Mouse (Mus musculus): ENCODE measurements around the gene Dnmt3c. TPM values are rescaled to one million over a fixed set of nuclear protein-coding genes. Genes with fewer than 3 reads are reported as not detected.

The Dnmt3c gene
- total and polyA plus RNA-seq, 3 experiments: 0.04 TPM; not detected in 2

- in situ Hi-C loops (cut with MboI; ENCODE audit: low pct_ligation_motif_present, low pct_unique_long_range_greater_than_20kb, low sequenced_read_pairs): no loop called here
- Histone ChIP-seq H3K9ac (ENCODE audit: insufficient read depth, low read depth) (no peak overlapping the region), H3K79me2 (replicated peaks; ENCODE audit: control insufficient read depth, extremely low read depth, insufficient read depth, poor library complexity, severe bottlenecking) (no peaks in the 10 kb centered on the region), H3K27ac (ENCODE audit: insufficient read depth, low read depth) (no peak overlapping the region), H3K4me1 (ENCODE audit: control insufficient read depth in 1 of 2, insufficient read depth in 2 of 2) (peaks cover 4 to 5% of the 10 kb centered on the region in 2 experiments; a peak in 3 of 4 replicates), H3K9me3 (replicated peaks; ENCODE audit: low read length) (peaks cover 7% of the 10 kb centered on the region), H3K36me3 (replicated peaks in 1 of 2; ENCODE audit: control insufficient read depth in 1 of 2, insufficient read depth in 1 of 2, low read length in 1 of 2) (no peaks in the 10 kb centered on the region), H3K27me3 (replicated peaks) (peaks cover 6% of the 10 kb centered on the region), H3K4me2 (ENCODE audit: insufficient read depth, low read depth, poor library complexity, severe bottlenecking) (no peak overlapping the region), H3K4me3 (replicated peaks in 1 of 3; ENCODE audit: low read depth in 2 of 3, low read length in 2 of 3, poor library complexity in 1 of 3) (no peak overlapping the region)
- TF ChIP-seq ZKSCAN1 (IDR thresholded peaks at IDR 0.05; ENCODE audit: borderline replicate concordance, low read depth, low read length) (no peak), CHD1 (IDR thresholded peaks at IDR 0.05; ENCODE audit: low read depth, low read length) (no peak), MAX (IDR thresholded peaks at IDR 0.05; ENCODE audit: low read length) (no peak), E2F4 (IDR thresholded peaks at IDR 0.05; ENCODE audit: insufficient replicate concordance, low read depth, low read length) (no peak), NELFE (IDR thresholded peaks at IDR 0.05; ENCODE audit: low read depth, low read length) (no peak), POLR2A (IDR thresholded peaks at IDR 0.05; ENCODE audit: low read depth, low read length) (no peak), EP300 (IDR thresholded peaks at IDR 0.05; ENCODE audit: low read length) (no peak), IRF4 (IDR thresholded peaks at IDR 0.05; ENCODE audit: low read depth, low read length) (no peak)
- no peak for DNase-seq (ENCODE audit: extremely low read depth)
- dilution Hi-C loops (cut with MboI; ENCODE audit: extremely low pct_ligation_motif_present, extremely low pct_unique_long_range_greater_than_20kb, low sequenced_read_pairs): no loop called here
Measured at GRCm38 (mm10) chr2:153703389-153703788, 6.9 kb downstream of the Dnmt3c start.

DNA sequence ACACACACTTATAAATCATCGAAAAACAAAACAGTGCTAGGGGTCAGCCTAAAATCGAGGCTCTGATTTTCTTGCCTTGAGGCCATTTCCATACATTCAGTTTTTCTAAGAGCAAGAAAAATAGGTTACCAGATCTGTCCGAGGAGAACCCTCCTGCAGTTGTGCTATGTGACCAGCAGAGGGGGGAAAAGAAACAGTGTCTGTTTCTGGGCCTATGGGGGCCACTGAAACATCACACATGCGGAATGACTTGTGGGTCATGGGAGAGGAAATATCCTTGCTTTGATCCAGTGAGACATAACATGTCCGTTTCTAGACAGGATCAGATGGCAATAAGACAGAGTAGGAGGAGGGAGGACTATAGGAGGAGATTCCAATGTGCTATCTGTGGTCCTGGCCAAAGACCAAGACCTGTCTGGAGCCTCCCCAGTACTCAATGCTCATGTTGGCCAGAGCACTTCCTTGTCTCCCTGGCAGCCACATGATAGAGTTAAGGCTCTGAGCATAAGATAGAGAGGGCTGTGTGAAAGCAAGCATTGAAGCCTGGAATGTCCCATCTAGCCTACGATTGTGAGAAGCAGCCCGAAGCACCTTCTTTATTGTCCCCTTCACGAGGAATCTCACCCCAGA is 14.4 kb downstream of the Dnmt3c start:
- H3K27ac ChIP-seq (ENCODE audit: insufficient read depth, low read depth): no peak overlapping the region
- dilution Hi-C loops (cut with MboI; ENCODE audit: extremely low pct_ligation_motif_present, extremely low pct_unique_long_range_greater_than_20kb, low sequenced_read_pairs): no loop called here
- DNase-seq (ENCODE audit: extremely low read depth): peak; percentile 47
- no peak overlapping the region for H3K9ac ChIP-seq (ENCODE audit: insufficient read depth, low read depth)
- H3K4me3 ChIP-seq (replicated peaks in 1 of 3; ENCODE audit: low read depth in 2 of 3, low read length in 2 of 3, poor library complexity in 1 of 3): no peak overlapping the region
- no peaks in the 10 kb centered on the region for H3K79me2 ChIP-seq (replicated peaks; ENCODE audit: control insufficient read depth, extremely low read depth, insufficient read depth, poor library complexity, severe bottlenecking)
- TF ChIP-seq RAD21 (IDR thresholded peaks at IDR 0.05; ENCODE audit: low read depth, low read length): peak; percentile 76
- TF ChIP-seq ZKSCAN1 (IDR thresholded peaks at IDR 0.05; ENCODE audit: borderline replicate concordance, low read depth, low read length): no peak
- peak; percentile 92 for TF ChIP-seq SMC3 (IDR thresholded peaks at IDR 0.05; ENCODE audit: low read depth, low read length)
- peak; percentile 55 to 86 for TF ChIP-seq CTCF (conservative IDR thresholded peaks at IDR 0.05 in 1 of 2, IDR thresholded peaks at IDR 0.05 in 1 of 2; ENCODE audit: low read depth in 2 of 2, low read length in 2 of 2)
- peak; percentile 81; the same call in 1 of the 2 replicates for TF ChIP-seq MAZ (IDR thresholded peaks at IDR 0.05; ENCODE audit: low read depth, low read length)
- 0 out of 2 replicates have a peak, but pooled peaks have one; percentile 9 for TF ChIP-seq ZC3H11A (IDR thresholded peaks at IDR 0.05; ENCODE audit: low read depth, low read length)
- in situ Hi-C loops (cut with MboI; ENCODE audit: low pct_ligation_motif_present, low pct_unique_long_range_greater_than_20kb, low sequenced_read_pairs): loop anchor here (5.0 kb wide), 1 partner anchor 81 kb away; no protein-coding TSS in a partner anchor
- H3K4me1 ChIP-seq (ENCODE audit: control insufficient read depth in 1 of 2, insufficient read depth in 2 of 2): peaks cover 4 to 20% of the 10 kb centered on the region in 2 experiments; a peak in 3 of 4 replicates
- H3K27me3 ChIP-seq (replicated peaks): peaks cover 6% of the 10 kb centered on the region
- H3K4me2 ChIP-seq (ENCODE audit: insufficient read depth, low read depth, poor library complexity, severe bottlenecking): no peak overlapping the region
- no peaks in the 10 kb centered on the region for H3K36me3 ChIP-seq (replicated peaks in 1 of 2; ENCODE audit: control insufficient read depth in 1 of 2, insufficient read depth in 1 of 2, low read length in 1 of 2)
- peaks cover 4% of the 10 kb centered on the region for H3K9me3 ChIP-seq (replicated peaks; ENCODE audit: low read length)

- TF ChIP-seq PAX5 (IDR thresholded peaks at IDR 0.05; ENCODE audit: low read length) (no peak), MXI1 (IDR thresholded peaks at IDR 0.05; ENCODE audit: low read depth, low read length) (no peak), NRF1 (IDR thresholded peaks at IDR 0.05; ENCODE audit: low read depth, low read length) (no peak), CHD1 (IDR thresholded peaks at IDR 0.05; ENCODE audit: low read depth, low read length) (no peak), POLR2AphosphoS2 (IDR thresholded peaks at IDR 0.05; ENCODE audit: low read depth, low read length) (no peak), HCFC1 (IDR thresholded peaks at IDR 0.05; ENCODE audit: low read depth, low read length) (no peak), MEF2A (IDR thresholded peaks at IDR 0.05; ENCODE audit: borderline replicate concordance, low read depth, low read length) (no peak), TCF12 (IDR thresholded peaks at IDR 0.05; ENCODE audit: low read depth, low read length) (no peak), ZKSCAN1 (IDR thresholded peaks at IDR 0.05; ENCODE audit: borderline replicate concordance, low read depth, low read length) (no peak), JUN (IDR thresholded peaks at IDR 0.05; ENCODE audit: insufficient read depth, low read depth, low read length) (no peak), SMC3 (IDR thresholded peaks at IDR 0.05; ENCODE audit: low read depth, low read length) (no peak), TBP (conservative IDR thresholded peaks at IDR 0.05; ENCODE audit: low read depth, low read length) (no peak)
- Histone ChIP-seq H3K9me3 (replicated peaks; ENCODE audit: low read length) (no peaks in the 10 kb centered on the region), H3K36me3 (replicated peaks in 1 of 2; ENCODE audit: control insufficient read depth in 1 of 2, insufficient read depth in 1 of 2, low read length in 1 of 2) (no peaks in the 10 kb centered on the region), H3K79me2 (replicated peaks; ENCODE audit: control insufficient read depth, extremely low read depth, insufficient read depth, poor library complexity, severe bottlenecking) (no peaks in the 10 kb centered on the region), H3K4me2 (ENCODE audit: insufficient read depth, low read depth, poor library complexity, severe bottlenecking) (no peak overlapping the region), H3K4me3 (replicated peaks in 1 of 3; ENCODE audit: low read depth in 2 of 3, low read length in 2 of 3, poor library complexity in 1 of 3) (no peak overlapping the region), H3K27me3 (replicated peaks) (peaks cover 5% of the 10 kb centered on the region), H3K9ac (ENCODE audit: insufficient read depth, low read depth) (no peak overlapping the region), H3K27ac (ENCODE audit: insufficient read depth, low read depth) (no peak overlapping the region), H3K4me1 (ENCODE audit: control insufficient read depth in 1 of 2, insufficient read depth in 2 of 2) (peaks cover 4 to 20% of the 10 kb centered on the region in 2 experiments; a peak in 3 of 4 replicates)
- in situ Hi-C loops (cut with MboI; ENCODE audit: low pct_ligation_motif_present, low pct_unique_long_range_greater_than_20kb, low sequenced_read_pairs) (loop anchor here (5.0 kb wide), 1 partner anchor 80 kb away; no protein-coding TSS in a partner anchor), dilution Hi-C loops (cut with MboI; ENCODE audit: extremely low pct_ligation_motif_present, extremely low pct_unique_long_range_greater_than_20kb, low sequenced_read_pairs) (no loop called here)
- peak; percentile 15 for DNase-seq (ENCODE audit: extremely low read depth)
Measured at GRCm38 (mm10) chr2:153712646-153713091, 16.2 kb downstream of the Dnmt3c start.

All from CH12.LX (cell line).